Mouse (Mus musculus): ENCODE data around the gene Rilp.

Rilp gene

DNA sequence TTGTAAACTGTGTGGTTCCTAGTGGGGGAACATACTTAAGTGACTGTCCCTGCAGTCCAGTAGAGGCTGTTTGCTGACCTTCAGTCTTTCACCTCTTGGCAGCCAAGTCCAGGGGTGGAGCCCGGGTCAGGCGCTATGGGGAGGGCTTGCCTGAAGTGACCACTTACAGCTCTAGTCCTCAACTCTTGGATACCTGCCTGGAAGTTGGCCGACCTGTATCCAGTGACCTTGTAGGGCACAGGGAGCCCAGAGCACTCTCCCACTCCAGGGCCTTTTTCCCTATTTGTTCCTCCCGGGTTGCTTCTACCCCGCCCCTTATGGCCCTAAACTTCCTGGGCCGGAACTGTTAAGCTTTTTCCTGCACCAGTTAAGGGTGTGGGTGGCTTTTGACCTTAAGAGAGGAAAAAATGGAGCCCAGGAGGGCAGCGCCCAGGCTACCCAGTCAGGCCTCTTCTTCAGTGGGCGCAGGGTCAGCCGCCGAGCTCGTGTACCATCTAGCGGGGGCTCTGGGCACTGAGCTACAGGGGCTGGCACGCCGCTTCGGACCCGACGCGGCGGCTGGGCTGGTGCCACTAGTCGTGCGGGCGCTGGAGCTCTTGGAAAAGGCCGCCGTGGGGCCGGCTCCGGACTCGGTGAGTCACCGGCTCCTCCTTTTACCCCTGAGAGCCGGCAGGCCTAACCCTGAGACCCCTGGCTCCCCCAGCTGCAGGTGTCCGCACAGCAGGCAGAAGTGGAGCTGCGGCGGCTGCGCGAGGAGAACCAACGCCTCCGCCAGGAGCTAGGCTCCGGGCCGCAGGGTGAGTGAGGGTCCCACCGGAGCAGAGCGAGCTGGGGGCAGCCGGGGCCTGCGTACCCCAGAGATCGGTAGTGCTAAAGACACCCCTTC is at the start of gene Rilp:
Gene Rilp, plus strand, starts transcription at position 354 of the 886 bp plus-strand sequence.
- in situ Hi-C loops (cut with MseI, MboI): no loop called here

DNA sequence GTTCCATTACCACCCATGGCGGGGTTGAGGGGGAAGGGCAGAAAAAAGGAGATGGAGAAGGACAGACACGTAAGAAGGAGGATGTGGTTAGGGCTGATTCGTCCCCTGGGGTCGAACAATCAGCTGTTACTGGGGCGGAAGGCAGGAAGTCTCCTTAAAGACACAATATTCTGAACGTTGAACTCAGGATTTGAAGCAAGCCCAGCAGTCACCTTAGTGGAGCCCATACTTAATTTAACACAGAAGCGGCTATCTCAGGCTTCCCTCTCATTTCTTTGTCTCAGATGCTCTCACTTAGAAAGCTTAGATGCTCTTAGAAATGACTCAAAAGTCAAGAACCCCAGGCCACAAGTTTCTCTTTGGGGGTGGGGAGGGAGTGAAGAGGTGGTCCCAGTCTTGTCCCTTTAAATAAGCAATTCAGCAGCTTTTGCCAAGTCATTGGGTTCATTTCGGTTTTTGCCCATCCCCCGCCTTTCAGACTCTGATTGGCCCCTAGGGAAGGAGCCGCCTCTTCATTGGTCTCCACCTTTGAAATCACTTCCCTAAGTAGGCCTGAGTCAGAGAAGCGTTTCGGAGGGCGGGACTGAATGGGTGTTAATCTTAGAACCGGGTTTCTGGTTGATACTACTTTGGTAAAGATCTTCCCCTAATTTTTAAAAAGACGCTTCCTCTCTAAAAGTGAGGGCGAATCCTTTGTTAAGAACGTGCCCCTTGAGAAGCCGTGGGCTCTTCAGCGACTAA is 49.6 kb upstream of the Rilp start:
- in situ Hi-C loops (cut with MseI, MboI): no loop called here

DNA sequence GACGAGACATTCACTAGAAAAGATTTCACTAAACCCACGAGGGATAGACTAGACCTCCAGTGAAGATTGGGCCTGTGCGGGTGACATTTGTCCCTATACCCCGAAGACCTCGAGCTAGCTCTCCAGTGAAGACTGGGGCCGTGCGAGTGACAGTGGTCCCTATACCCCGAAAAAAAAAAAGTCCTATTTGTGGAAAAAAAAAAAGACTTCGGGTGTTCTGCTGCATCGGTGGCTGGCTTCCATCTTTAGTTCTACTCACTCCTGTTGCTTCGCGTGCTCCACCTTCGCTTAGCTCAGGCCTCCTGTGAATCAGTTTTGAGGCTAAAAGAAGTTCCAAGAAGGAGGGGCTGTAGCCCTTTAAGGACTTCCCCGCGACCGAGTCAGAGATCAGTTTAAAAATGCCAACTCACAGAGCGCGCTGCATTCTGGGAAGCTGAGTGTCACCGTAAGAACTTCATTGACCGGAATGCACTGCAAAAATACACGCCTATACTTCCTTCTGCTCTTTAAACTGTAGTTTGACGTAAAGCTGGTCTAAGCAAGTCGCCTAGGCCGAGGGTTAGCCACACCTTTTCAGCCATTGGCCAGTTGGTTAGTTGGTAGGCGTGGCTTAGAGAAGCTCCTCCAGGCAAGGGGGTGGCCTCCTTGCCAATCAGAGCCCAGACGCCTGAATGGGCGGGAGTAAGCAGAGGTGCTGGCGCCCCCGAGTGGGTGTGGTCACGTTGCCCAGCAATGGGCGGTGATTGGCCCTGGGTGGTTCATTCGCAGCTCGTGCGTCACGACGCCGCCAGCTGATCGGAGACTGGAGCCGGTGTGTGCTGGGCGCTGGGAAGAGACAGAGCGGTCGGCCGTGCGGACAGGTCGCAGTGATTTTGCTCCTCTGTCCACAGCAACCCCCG is 48.8 kb upstream of the Rilp start, which contains the start of gene Tlcd2:
Gene Tlcd2, plus strand, starts transcription at position 872 of the 899 bp plus-strand sequence.
- in situ Hi-C loops (cut with MseI, MboI): no loop called here

DNA sequence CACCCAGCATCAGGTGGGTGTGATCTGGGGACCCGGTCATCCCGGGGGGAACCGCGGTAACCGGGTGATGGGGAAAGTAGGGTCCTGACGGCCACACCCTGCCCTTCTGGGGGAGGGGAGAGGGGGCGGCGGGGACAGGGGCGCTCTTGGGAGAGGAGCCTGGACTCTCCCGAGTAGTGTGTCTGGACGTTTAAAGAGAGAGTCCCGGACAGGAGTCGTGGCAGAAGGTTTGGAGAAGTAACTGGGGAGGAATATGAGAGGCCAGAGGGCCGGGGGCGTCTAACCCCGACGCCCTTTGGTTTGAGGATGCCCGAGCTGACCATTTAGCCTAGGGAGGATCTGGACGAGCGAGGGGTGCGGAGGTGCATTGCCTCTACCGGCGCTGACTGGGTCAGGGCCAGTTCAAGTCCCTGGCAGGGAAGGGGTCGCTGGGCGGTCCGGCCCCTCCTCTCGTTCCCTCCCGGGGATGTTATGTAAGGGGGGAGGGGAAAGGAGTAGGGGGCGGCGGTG is 48.1 kb upstream of the Rilp start:
- in situ Hi-C loops (cut with MseI, MboI): no loop called here

DNA sequence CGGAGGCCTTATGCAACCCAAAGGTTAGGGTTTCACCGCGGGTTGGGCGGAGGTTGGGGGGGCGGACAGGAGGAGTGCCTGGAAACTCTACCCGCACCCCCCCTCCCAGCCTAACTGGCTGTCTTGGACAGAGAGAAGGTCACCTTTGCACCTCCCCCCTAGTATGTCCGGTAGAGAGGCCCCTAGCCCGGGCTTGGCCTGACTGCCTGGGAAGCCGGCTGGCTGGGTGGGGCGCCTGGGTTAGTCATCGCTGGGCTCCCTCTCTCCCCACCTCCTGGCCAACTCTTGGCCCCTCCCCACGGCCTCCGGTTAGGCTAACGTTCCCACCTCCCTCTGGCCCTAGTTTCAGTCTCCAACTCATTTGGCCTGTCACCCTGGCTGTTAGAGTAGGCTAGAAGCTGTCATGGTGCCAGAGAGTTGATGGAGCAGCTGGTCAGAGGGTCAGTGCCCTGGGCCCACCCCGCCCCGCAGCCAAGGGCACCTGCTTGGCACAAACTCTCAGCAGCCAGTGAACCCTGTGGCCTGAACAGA is 47.6 kb upstream of the Rilp start:
- in situ Hi-C loops (cut with MseI, MboI): no loop called here

DNA sequence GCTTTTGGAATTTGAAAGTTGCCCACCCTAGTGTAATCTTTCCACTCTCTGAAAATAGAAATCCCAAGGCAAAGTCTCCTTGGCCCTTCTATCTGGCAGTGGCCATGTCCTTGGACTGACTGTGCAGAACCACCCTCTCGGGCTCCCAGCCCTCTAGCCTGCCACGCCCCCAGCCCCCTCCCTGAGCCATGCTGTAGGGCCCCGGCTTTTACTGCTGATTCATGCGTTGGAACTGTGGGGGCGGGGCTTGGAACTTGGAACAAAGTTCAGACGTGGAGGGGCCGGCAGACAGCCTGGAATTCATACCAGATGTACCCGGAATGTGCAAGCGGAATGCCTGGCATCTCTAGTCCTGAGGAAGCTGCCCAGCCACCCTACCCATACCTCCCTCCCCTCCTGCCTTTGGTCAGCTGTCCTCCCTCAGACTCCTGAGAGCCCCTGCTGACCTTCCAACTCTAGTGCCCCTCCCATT is 47.0 kb upstream of the Rilp start:
- in situ Hi-C loops (cut with MseI, MboI): no loop called here

DNA sequence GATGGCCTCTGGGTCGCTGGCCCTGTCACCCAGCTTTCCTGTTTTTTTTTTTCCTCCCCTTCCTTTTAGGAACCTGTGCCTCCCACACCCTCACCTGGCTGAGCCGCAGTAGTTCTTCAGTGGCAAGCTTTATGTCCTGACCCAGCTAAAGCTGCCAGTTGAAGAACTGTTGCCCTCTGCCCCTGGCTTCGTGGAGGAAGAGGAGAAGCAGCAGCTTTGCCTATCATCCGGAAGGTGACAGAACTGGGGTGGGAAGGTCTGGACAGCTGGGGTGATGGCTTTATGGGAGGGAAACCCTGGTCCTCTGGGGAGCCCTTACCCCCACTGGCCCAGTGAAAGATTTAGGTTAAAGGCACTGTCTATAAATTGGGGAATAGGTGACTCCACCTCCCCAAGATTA is 46.3 kb upstream of the Rilp start:
- in situ Hi-C loops (cut with MseI, MboI): no loop called here

DNA sequence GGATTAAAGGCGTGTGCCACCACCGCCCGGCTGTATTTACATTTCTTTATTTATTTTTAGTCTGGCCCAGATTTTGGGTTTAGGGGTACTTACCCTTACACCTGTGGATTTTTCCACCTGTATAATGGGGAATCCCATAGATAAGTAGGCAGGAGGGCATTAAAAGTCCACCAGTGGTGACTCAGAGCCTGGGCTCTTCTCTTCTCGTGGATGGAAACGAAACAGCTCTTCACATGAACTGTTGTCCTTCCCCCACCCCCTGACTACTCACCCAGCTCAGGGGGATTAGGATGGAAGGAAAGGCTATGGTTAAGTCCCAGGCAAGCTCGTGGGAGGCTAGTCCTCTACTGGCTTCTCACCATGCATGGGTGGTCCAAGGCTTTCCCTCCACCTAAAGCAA is 45.5 kb upstream of the Rilp start:
- in situ Hi-C loops (cut with MseI, MboI): no loop called here

DNA sequence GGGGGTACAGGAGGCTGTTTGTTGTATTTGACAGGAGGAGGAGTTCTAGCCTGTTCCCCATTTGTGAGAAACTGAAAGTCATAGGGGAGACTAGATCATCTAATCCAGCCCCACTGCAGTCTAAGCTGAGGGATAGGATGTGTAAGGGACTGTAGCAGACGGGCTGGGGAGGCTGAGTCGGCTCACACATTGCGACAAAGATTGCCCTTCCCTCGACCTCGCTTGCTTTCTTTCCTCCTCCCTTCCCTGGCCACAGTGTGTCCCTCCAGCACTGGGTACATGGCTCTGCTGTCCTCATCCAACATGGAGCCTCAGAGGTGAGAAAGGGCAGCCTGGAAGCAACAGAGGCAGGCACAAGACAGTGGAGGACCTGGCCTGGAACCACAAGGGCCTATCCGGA is 44.8 kb upstream of the Rilp start:
- in situ Hi-C loops (cut with MseI, MboI): no loop called here

DNA sequence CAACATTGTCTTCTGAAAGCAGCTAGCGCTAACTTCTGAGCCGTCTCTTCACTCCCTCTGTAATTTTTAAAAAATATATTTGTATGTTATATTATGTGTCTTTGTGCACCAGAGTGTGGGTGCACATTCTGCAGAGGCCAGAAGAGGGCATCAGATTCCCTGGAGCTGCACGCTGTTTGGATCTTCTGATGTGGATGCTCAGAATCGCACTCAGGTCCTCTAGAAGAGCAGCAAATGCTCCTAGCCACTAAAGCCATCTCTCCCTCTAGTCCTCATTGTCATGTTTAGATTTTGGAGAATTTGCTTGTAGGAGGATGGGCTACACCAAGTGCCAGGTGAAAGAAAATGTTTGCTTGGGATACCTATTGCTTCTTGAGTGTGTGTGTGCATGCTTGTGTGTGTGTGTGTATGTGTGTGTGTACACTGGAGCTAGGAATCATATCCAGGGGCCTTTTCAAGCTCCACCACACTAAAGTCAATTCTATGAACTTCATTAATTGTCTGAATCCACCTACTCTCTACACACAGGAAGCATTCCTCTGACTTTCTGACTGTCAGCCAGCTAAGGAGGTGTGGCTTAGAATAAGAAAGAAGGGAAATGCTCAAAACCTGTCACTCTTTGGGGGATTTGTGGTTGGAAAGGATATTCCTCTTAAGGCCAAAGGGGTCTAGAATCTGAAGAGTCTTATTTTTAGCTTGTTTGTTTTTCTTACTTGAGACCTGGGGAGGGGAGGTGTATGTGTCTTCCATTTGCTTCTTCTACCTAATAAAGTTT is 43.0 kb upstream of the Rilp start:
- in situ Hi-C loops (cut with MseI, MboI): no loop called here

DNA sequence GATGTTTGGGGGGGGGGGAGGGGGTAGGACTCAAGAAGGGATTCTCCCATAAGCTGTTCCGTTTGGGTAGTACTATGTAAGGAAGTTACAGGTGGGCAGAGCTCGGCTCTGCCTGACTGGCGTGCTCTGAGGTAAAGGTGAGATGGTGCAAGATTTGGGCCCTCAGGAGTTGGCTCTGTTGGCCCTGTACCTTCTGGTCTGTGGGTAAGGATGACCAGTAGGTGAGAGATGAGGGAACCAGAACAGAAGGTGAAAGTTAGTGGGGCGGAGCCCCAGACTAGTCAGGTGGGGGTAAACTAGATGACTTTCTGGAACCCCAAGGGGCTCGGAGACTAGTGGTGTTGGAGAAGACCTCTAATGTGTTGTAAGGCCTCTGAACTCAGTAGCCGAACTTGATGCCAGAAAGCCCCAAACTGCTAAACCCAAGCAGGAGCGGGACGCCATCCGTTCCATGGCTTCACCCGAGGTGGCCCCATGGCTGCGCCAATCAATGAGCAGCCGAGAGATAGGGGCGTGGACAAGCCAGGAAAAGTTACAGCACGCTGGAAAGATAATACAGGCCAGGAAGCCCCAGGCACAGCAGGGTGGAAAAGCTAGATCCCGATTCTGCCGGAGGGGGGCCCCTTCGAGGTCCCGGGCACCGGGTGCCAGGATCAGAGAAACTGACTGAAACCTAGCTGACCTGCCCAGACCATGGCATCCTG is 42.2 kb upstream of the Rilp start:
- in situ Hi-C loops (cut with MseI, MboI): no loop called here

DNA sequence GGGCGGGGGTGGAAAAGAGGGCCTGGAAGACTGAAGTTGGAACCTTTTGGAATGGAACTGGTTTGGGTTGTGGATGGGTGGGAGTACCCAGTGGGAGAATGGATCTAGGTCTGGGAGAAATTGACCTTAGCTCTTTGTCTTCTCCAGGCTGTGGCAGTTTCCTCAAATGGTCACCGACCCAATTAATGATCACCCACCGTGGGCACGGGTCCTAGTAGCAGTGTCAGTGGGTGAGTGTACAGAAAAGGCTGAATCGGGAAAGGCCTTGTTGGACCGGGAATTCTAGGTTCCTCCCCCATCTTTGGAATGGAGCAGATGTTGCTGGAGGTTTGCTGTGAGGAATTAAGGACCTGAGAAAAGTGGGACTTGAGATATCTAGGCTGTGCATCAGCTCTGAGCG is 41.5 kb upstream of the Rilp start:
- in situ Hi-C loops (cut with MseI, MboI): no loop called here

DNA sequence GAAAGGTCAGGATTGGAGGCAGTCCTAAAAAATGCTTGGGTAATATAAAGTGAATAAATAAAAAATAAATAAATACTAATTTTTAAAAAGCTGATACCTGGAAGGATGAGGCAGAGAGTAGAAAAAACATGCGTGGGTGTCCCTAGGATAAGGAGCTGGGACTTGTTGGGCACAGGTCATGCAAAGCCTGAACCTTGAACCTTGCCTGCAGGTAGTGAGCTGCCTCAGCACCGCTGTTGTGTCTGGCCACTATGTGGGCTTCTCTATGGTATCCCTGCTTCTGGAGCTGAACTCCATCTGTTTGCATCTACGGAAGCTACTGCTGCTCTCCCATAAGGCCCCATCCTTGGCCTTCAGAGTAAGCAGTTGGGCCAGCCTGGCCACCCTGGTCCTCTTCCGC is 40.6 kb upstream of the Rilp start:
- in situ Hi-C loops (cut with MseI, MboI): no loop called here

DNA sequence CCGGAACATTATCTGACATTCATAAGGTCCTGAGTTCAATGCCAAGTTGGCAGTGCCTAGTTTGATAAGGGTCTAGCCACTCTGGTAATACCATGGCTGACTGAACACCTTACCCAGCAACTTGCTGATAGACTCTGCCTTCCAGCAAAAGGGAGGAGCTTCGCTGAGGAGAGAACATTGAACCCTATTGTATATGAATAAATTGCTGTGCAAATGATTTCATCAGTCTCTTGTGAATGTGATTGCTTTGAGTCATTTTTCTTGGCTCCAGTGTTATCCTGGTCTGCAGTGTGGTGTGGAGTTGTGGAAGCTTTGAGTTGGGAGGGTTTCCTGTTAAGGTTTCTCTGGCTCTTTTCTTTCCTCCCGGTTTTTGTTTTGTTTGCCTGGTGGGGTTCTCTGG is 39.2 kb upstream of the Rilp start:
- in situ Hi-C loops (cut with MseI, MboI): no loop called here

DNA sequence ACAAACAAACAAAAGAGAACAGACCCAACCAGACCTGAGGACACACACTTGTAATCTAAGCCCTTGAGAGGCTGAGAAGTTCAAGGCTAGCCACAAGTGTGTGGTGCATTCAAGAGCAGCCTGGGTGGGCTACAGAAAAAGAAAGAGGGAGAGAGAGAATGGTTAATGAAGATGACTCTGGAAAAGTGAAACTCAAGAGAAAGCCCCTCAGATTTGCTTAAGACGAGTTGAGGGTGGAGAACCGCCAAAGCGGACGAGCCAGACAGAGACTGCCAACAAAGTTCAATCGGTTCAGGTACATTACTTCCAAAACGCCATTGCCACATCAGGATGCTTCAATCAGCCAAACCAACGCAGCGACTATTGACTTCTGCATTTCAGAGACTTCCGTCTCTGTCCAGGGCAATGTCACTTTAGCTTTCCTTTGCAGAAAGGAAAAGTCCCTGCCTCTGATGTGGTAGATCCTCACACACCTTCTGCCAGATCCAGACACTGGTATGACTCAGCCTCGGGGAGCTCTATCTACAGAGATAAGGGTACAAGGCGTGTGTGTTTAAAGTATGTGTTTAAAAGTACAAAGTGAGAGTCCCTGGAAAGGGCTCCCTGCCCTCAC is 37.3 kb upstream of the Rilp start:
- in situ Hi-C loops (cut with MseI, MboI): no loop called here

DNA sequence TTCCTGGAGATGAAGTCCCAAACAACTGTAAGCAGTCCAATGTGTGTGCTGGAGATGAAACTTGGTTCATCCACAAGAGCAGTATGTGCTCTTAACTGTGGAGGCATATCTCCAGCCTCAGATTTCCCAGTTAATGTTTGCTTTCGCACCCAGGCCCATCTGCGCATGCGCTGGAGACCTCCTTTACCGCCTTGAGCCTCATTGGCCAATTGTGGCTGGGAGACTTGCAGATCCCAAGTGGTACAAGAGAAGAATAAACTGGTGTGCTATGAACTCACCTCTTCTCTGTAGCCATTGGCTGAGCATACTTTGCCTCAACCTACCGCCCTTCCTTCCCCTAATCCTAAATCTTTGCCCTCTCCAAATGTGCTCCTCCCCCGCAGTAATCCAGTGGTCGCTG is 36.5 kb upstream of the Rilp start:
- in situ Hi-C loops (cut with MseI, MboI): no loop called here

DNA sequence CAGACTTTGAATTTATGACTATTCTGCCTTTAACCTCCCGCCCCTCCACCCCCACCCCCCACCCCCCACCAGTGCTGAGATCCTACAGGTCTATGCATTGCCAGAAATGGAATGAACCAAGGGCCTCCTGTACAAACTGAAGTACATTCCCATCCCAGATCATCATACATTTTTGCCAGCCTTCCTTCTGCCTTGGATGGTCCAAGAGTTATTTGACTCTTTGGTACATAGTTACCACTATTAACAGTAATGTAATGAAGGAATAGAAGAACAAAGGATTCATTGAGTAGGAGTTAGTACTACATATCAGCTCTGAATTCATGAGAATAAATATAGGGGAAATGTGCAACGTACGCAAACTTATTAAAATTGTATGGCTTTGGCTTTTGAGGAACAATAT is 23.7 kb upstream of the Rilp start:
- in situ Hi-C loops (cut with MseI, MboI): no loop called here

DNA sequence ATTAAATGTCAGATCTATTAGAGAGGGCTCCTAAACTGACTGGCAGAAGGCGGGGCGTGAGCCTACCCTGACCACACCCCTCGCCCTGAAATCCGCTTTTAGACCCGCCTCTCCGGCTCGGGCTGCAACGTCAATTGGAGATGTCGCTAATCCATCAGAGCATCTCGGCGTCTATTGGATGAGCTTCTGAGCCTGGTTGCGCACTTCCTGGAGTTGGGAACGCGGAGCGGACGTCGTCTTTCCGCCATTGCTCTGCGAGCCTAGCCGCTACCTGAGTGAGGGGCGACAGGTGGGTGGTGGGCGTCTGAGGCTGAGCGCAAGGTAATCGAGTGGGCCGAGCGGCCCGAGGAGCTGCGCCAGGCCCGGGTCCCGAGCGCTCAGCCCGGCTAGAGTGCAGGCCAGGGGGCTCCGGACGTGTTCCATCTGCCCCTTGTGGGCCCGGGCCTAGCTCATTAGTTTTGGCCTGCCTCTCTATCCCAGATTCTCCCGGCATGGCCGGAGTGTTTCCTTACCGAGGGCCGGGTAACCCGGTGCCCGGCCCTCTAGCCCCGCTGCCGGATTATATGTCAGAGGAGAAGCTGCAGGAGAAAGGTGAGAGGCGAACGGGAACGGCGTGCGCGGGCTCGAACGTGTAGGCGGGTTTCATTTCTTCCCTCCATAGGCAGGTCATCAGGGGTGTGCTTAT is 23.2 kb upstream of the Rilp start, which contains the start of gene Prpf8:
Gene Prpf8, plus strand, starts transcription at position 216 of the 685 bp plus-strand sequence.
- in situ Hi-C loops (cut with MseI, MboI): no loop called here

DNA sequence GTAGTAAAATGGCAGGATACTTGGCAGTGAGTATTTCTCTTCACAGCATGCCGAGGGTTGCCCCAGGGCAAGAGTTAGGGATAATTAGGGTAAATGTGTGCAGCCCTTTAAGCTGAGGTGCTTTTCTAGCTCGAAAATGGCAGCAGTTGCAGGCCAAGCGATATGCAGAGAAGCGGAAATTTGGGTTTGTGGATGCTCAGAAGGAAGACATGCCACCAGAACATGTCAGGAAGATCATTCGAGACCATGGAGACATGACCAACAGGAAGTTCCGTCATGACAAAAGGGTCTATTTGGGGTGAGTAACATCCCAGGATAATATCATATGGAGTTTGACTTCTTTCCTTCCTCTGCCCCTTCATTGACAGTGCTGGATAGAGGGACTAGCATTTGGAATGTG is 22.4 kb upstream of the Rilp start:
- in situ Hi-C loops (cut with MseI, MboI): no loop called here

Data from mouse trophoblast stem cell (cell line).